Mouse (Mus musculus) thymus, adult 2 months (tissue): ENCODE measurements around the gene Selp. TPM values are rescaled to one million over a fixed set of nuclear protein-coding genes. Genes with fewer than 3 reads are reported as not detected.

Experiments used
- DNase-seq: peaks from one replicate; pipeline ENCODE4 v3.0.0; 2021
- H3K27ac ChIP-seq: fragments of 200-500 bp; 2 replicates; pipeline ENCODE4 v1.5.1; 2012; ENCODE audit warnings: low read length, control low read depth; ENCODE audit not compliant: control insufficient read depth, insufficient read depth
- H3K27me3 ChIP-seq: fragments of 200-500 bp; 2 replicates; pipeline ENCODE4 v1.6.1; 2012; ENCODE audit warnings: mild to moderate bottlenecking, low read length, moderate library complexity, mixed read lengths; ENCODE audit not compliant: control insufficient read depth, insufficient read depth
- H3K36me3 ChIP-seq: fragments of 200-500 bp; 2 replicates; pipeline ENCODE4 v1.6.1; 2012; ENCODE audit warnings: mild to moderate bottlenecking, low read length, moderate library complexity; ENCODE audit not compliant: control insufficient read depth, insufficient read depth
- H3K4me1 ChIP-seq: fragments of 200-500 bp; replicated peaks from 2 replicates; pipeline ENCODE4 v1.6.1; 2012; ENCODE audit warnings: low read length; ENCODE audit not compliant: control insufficient read depth, insufficient read depth
- H3K4me3 ChIP-seq: fragments of 200-500 bp; 2 replicates; pipeline ENCODE4 v1.5.1; 2012; ENCODE audit warnings: mild to moderate bottlenecking, low read length, control low read depth, moderate library complexity; ENCODE audit not compliant: control insufficient read depth, insufficient read depth
- CTCF ChIP-seq: fragments of 200-500 bp; IDR thresholded peaks from 2 replicates; pipeline ENCODE4 v1.5.1; 2012; ENCODE audit warnings: mild to moderate bottlenecking, control low read depth, low read length, moderate library complexity, borderline replicate concordance; ENCODE audit not compliant: control insufficient read depth, poor library complexity, insufficient read depth; ENCODE audit errors: extremely low read depth
- POLR2A ChIP-seq: fragments of 200-500 bp; IDR thresholded peaks from 2 replicates; pipeline ENCODE4 v1.6.1; 2012; ENCODE audit warnings: mild to moderate bottlenecking, low read length, control low read depth, moderate library complexity; ENCODE audit not compliant: control insufficient read depth, poor library complexity, insufficient read depth; ENCODE audit errors: extremely low read depth
- WGBS: fragments of 180-500 bp; shearing (Covaris S2); methylation state at CpG from one replicate; pipeline ENCODE4 v1.1.7; 2018; 5-methylcytosine and 5-hydroxymethylcytosine counted together
- polyA plus RNA-seq: library from polyadenylated mRNA; depleted of rRNA; stranded (reverse); fragments of >200 nt; gene quantifications from 2 replicates; pipeline ENCODE4 v1.2.3, GENCODE M21; 2012

Gene Selp
- polyA plus RNA-seq, 1 experiment = 2.8 TPM

DNA sequence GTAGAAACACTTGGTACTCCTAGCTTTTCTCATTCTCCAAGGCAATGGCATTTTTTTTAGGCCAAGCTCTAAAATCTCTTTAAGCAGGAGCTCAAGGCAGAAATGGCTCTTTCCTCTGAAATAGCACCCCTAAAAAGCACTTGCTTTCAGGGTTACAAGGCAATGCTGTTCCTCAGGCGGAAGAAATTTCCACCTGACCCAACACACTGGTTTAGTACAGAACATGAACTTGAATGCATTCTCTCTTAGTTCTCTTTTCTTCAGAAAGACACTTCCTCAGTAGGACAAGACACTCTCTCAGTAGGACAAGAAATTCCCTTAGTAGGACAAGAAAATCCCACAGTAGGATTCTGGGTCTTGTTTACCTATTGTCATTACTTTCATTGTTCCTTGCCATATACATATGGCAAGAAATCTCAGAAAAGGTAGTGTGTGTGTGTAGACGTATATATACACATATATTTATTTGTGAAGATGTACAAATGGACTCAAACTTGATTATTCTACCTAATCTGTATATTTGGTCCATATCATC lies 40.4 kb upstream of the Selp start:
- no peak for TF ChIP-seq CTCF
- no peak for TF ChIP-seq POLR2A
- no peak for DNase-seq
- peaks cover 28% of the 10 kb centered on the region for H3K36me3 ChIP-seq
- WGBS = 85% methylated on average over 2 of the region's 2 CpGs
- peaks cover 40% of the 10 kb centered on the region for H3K4me1 ChIP-seq
- no peaks in the 10 kb centered on the region for H3K27me3 ChIP-seq
- H3K4me3 ChIP-seq = no peak overlapping the region
- H3K27ac ChIP-seq = peak overlapping the region; percentile 54; the same call in 1 of the 2 replicates

DNA sequence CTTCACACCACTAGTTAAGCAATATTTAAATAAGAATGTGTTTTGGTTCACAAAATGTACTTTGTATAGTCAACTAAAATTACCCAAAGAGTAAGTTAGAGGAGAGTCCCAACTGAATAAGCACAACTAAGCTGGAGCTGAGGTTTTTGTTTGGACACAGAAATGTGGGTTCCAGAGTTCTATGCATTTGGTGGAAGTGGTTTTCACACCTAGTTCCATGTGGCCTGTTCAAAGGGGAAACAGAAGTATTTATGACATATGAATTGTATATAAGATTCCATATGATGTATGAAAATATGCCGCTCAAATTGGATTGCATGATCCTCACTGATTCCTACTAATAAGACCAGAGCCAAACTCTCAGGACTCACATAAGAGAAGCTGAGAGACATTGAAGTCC lies 39.6 kb upstream of the Selp start:
- TF ChIP-seq CTCF (no peak), POLR2A (no peak)
- no peak overlapping the region for H3K4me3 ChIP-seq
- peaks cover 29% of the 10 kb centered on the region for H3K36me3 ChIP-seq
- DNase-seq = no peak
- WGBS = 81% methylated on average over 1 of the region's 1 CpGs
- peak overlapping the region; percentile 42 for H3K27ac ChIP-seq
- H3K27me3 ChIP-seq = no peaks in the 10 kb centered on the region
- peaks cover 36% of the 10 kb centered on the region for H3K4me1 ChIP-seq

DNA sequence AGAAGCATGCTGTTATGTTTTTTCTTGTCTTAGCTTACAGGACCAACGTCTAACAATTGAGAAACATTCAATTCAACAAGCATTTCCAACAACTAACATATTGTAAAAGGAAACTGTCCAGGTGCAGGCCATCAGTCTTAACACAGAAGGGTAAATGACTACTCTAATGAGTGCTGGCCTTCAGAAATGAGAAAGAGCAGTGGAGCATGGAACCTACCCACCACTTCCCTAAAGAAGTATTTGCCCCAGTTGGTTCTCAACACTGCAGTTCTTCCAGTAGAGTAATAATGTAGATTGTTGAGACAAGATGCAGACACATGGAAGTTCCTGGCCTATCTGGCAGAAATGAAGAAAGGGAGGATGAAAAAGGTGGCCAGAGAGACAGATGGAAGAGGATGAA lies 38.6 kb upstream of the Selp start:
- no peak overlapping the region for H3K4me3 ChIP-seq
- H3K36me3 ChIP-seq = peaks cover 33% of the 10 kb centered on the region
- no peak for DNase-seq
- H3K27me3 ChIP-seq = no peaks in the 10 kb centered on the region
- no peak for TF ChIP-seq POLR2A
- no peak for TF ChIP-seq CTCF
- H3K27ac ChIP-seq = no peak overlapping the region; the same call in 1 of the 2 replicates
- H3K4me1 ChIP-seq = peaks cover 35% of the 10 kb centered on the region
- 61% methylated on average over 1 of the region's 1 CpGs for WGBS

DNA sequence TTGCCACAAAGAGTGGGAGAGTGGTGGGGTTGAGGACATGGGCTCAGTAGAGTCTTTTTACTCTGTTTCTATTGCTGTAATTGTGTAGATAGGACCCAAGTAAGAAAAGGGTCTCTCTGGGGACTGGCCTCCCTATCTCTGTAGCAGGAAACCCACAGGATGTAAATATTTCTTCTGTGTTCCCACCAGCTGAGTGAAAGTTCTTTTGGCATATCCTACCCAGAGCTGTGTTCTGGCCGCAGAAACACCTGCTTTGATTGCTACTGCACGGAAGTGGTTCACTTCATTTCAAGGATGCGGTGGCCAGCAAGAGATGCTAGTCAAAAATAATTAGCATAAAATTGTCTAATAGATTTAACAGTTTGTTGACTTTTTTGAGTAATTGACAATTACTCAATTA lies 38.0 kb upstream of the Selp start:
- no peak overlapping the region for H3K4me3 ChIP-seq
- no peaks in the 10 kb centered on the region for H3K27me3 ChIP-seq
- H3K27ac ChIP-seq = no peak overlapping the region; the same call in 1 of the 2 replicates
- no peak for TF ChIP-seq CTCF
- no peak for TF ChIP-seq POLR2A
- DNase-seq = peak; percentile 58
- peaks cover 33% of the 10 kb centered on the region for H3K36me3 ChIP-seq
- 4% methylated on average over 3 of the region's 3 CpGs for WGBS
- peaks cover 31% of the 10 kb centered on the region for H3K4me1 ChIP-seq

DNA sequence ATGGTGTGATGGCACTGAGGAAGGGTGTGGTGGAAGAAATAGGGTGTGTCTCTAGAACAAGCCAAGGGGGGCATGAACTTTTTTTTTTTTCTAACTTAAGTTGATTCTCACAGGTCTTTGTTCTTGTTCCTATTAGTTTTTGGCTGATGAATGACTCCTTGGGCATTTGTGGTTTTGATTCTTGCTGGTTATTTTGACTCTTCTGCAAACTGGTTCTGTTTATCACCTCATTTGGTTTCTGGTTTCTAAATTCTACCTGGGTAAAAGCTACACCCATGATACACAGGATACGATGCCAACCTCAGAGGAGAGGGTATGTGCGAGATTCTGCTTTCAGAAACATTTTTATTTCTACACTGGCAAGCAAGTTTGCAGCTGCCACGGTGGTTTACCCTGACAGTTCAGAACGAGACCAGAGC lies 36.7 kb upstream of the Selp start:
- H3K4me3 ChIP-seq = no peak overlapping the region
- peak overlapping the region; percentile 70 for H3K27ac ChIP-seq
- peak; percentile 46 for DNase-seq
- peaks cover 29% of the 10 kb centered on the region for H3K36me3 ChIP-seq
- peaks cover 26% of the 10 kb centered on the region for H3K4me1 ChIP-seq
- TF ChIP-seq POLR2A (no peak), CTCF (no peak)
- 9% methylated on average over 4 of the region's 4 CpGs for WGBS
- no peaks in the 10 kb centered on the region for H3K27me3 ChIP-seq

DNA sequence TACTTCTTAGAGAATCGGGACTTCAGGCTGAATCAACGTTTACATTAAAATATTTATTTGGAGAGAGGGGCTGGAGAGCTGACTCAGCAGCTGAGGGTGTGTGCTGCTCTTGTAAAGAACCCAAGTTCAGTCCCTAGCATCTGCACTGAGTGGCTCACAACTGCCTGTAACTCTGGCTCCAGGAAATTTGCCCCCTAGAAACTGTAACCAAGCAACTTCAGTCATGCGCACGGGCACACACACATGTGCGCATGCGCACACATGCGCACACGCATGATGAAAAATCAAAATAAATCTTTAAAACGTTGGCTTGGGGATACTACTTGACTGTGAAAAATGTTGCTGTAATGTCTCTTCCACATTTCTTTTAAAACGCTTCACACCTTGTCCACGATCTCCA lies 36.0 kb upstream of the Selp start:
- H3K27ac ChIP-seq = peak overlapping the region; percentile 70
- 81% methylated on average over 11 of the region's 11 CpGs for WGBS
- no peak overlapping the region for H3K4me3 ChIP-seq
- TF ChIP-seq CTCF = no peak
- TF ChIP-seq POLR2A = no peak
- no peaks in the 10 kb centered on the region for H3K27me3 ChIP-seq
- H3K36me3 ChIP-seq = peaks cover 21% of the 10 kb centered on the region
- H3K4me1 ChIP-seq = peaks cover 20% of the 10 kb centered on the region
- no peak for DNase-seq

DNA sequence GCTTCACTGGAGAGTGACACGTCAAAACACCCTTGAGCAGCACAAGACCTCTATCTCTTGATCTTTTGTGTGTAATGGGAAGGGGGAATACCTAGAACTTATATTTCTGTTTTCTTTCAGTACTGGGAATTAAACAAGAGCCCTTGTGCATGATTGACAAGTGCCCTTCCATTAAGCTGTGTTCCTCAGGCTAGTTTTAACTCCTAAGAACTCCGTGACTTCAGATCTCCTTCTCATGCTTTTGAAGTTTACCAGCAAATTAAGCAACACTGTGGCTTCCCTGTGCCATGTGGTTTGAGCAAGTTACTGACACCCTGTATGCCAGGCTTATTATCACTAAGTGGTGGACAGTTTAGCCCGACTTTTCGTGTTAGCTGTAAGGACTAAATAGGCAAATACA lies 32.0 kb upstream of the Selp start:
- H3K4me3 ChIP-seq = no peak overlapping the region
- DNase-seq = no peak
- WGBS = 30% methylated on average over 4 of the region's 4 CpGs
- H3K27me3 ChIP-seq = no peaks in the 10 kb centered on the region
- TF ChIP-seq CTCF = no peak
- TF ChIP-seq POLR2A = no peak
- peaks cover 14% of the 10 kb centered on the region for H3K36me3 ChIP-seq
- H3K4me1 ChIP-seq = peaks cover 8% of the 10 kb centered on the region
- no peak overlapping the region for H3K27ac ChIP-seq
